Mouse (Mus musculus): ENCODE measurements around the gene AI481877.

Gene AI481877

GRCm38 (mm10) chr4:59034325-59034917 is 104.4 kb downstream of the AI481877 start:
- DNase-seq, result peak; percentile 31

- no peak for DNase-seq
These were observed 121.9 kb downstream of the AI481877 start for GRCm38 (mm10) chr4:59016922-59017321.

- DNase-seq, result no peak
These were observed 123.6 kb downstream of the AI481877 start for GRCm38 (mm10) chr4:59015181-59015580.

GRCm38 (mm10) chr4:59011446-59011845 is 127.3 kb downstream of the AI481877 start:
- DNase-seq, result no peak

- no peak for DNase-seq
These were observed 129.1 kb downstream of the AI481877 start for GRCm38 (mm10) chr4:59009696-59010095.

GRCm38 (mm10) chr4:59009186-59009585 is 129.6 kb downstream of the AI481877 start:
- DNase-seq, result no peak

GRCm38 (mm10) chr4:59007974-59008373 is 130.8 kb downstream of the AI481877 start:
- DNase-seq, result no peak

GRCm38 (mm10) chr4:59007016-59007415 is 131.8 kb downstream of the AI481877 start:
- no peak for DNase-seq

GRCm38 (mm10) chr4:59006211-59006610 is 132.6 kb downstream of the AI481877 start:
- DNase-seq, result no peak

GRCm38 (mm10) chr4:59003806-59004200 is 135.0 kb downstream of the AI481877 start:
- DNase-seq, result no peak

- peak; percentile 89 for DNase-seq
These were observed 135.6 kb downstream of the AI481877 start, which contains the start of gene Gm20503 for GRCm38 (mm10) chr4:59002948-59003805. TSS of gene Gm20503 (plus strand) at chr4:59003210.

- peak; percentile 14 for DNase-seq
These were observed 138.2 kb downstream of the AI481877 start for GRCm38 (mm10) chr4:59000614-59001013.

- peak; percentile 79 for DNase-seq
These were observed 139.1 kb downstream of the AI481877 start for GRCm38 (mm10) chr4:58999686-59000085.

GRCm38 (mm10) chr4:58998688-58999087 is 140.1 kb downstream of the AI481877 start:
- DNase-seq, result no peak

GRCm38 (mm10) chr4:58997081-58997480 is 141.7 kb downstream of the AI481877 start:
- no peak for DNase-seq

GRCm38 (mm10) chr4:58995251-58995693 is 143.5 kb downstream of the AI481877 start:
- no peak for DNase-seq

GRCm38 (mm10) chr4:58994762-58995161 is 144.0 kb downstream of the AI481877 start, which contains the start of gene Dnajc25:
TSS of gene Dnajc25 (plus strand) at chr4:58995062.
- no peak for DNase-seq
